Mouse (Mus musculus) intestine, postnatal 0 days (tissue): Measurements from ENCODE around the gene Tfpt. TPM values are rescaled to one million over a fixed set of nuclear protein-coding genes. Genes with fewer than 3 reads are reported as not detected.
"Not testable (repeated sequence)": the region's sequence is repeated elsewhere in the genome, so short reads cannot be mapped to it uniquely, and the experiment has no call there.

Source experiments
- ATAC-seq: fragments of 200-750 bp; cut with Nextera tagmentation; 2 replicates; pipeline ENCODE4 v1.8.0; 2017; ENCODE audit warnings: mild to moderate bottlenecking, moderate TSS enrichment, moderate library complexity
- H3K27ac ChIP-seq: fragments of 300-500 bp; sonication (generic); 2 replicates; pipeline ENCODE4 v1.5.1; 2014; ENCODE audit warnings: mild to moderate bottlenecking, low read depth, low read length, moderate library complexity
- H3K27me3 ChIP-seq: fragments of 300-500 bp; sonication (generic); replicated peaks from 2 replicates; pipeline ENCODE4 v1.6.1; 2014; ENCODE audit warnings: low read length, mixed read lengths; ENCODE audit not compliant: control insufficient read depth, insufficient read depth
- H3K36me3 ChIP-seq: fragments of 300-500 bp; sonication (generic); 2 replicates; pipeline ENCODE4 v1.6.1; 2014; ENCODE audit warnings: mild to moderate bottlenecking, moderate library complexity; ENCODE audit not compliant: control insufficient read depth, insufficient read depth
- H3K4me1 ChIP-seq: fragments of 300-500 bp; sonication (generic); replicated peaks from 2 replicates; pipeline ENCODE4 v1.6.1; 2014; ENCODE audit warnings: antibody characterized with exemption, low read length, mixed read lengths; ENCODE audit not compliant: control insufficient read depth, insufficient read depth
- H3K4me2 ChIP-seq: fragments of 300-500 bp; sonication (generic); replicated peaks from 2 replicates; pipeline ENCODE4 v1.6.1; 2014; ENCODE audit warnings: low read depth, mild to moderate bottlenecking, moderate library complexity
- H3K4me3 ChIP-seq: fragments of 300-500 bp; sonication (generic); 2 replicates; pipeline ENCODE4 v1.5.1; 2014; ENCODE audit warnings: low read depth, low read length
- H3K9ac ChIP-seq: fragments of 300-500 bp; sonication (generic); 2 replicates; pipeline ENCODE4 v1.6.1; 2014; ENCODE audit warnings: mild to moderate bottlenecking, low read depth, low read length
- H3K9me3 ChIP-seq: fragments of 300-500 bp; sonication (generic); 2 replicates; pipeline ENCODE4 v1.6.1; 2016; ENCODE audit warnings: mixed run types; ENCODE audit not compliant: control insufficient read depth
- CTCF ChIP-seq: sonication (generic); IDR thresholded peaks from 2 replicates; pipeline ENCODE4 v1.5.1; 2016; ENCODE audit warnings: low read depth, mild to moderate bottlenecking, control low read depth, antibody characterized with exemption, moderate library complexity
- WGBS: fragments of 180-500 bp; shearing (Covaris S2); extraction: QIAGEN DNeasy Blood & Tissue Kit; methylation state at CpG from one replicate; pipeline ENCODE4 v1.1.7; 2014; 5-methylcytosine and 5-hydroxymethylcytosine counted together
- polyA plus RNA-seq: library from polyadenylated mRNA; unstranded; fragments of >200 nt; fragmentation: Nextera tagmentation; extraction: Ambion mirVana; gene quantifications from 2 replicates; pipeline ENCODE4 v1.2.1, GENCODE M21; 2015

The Tfpt gene
- polyA plus RNA-seq, 1 experiment from 2014 or later = 12.2 TPM

- H3K27me3 ChIP-seq = no peaks in the 10 kb centered on the region
- H3K4me2 ChIP-seq = no peak overlapping the region
- TF ChIP-seq CTCF = no peak
- H3K27ac ChIP-seq = no peak overlapping the region
- H3K4me3 ChIP-seq = no peak overlapping the region
- no peak overlapping the region for H3K9ac ChIP-seq
- H3K9me3 ChIP-seq = no peaks in the 10 kb centered on the region
- H3K36me3 ChIP-seq = no peaks in the 10 kb centered on the region
- no peaks in the 10 kb centered on the region for H3K4me1 ChIP-seq
- 76% methylated on average over 3 of the region's 3 CpGs for WGBS
- no peak for ATAC-seq
Observed at GRCm38 (mm10) chr7:3610437-3610836, 19.3 kb downstream of the Tfpt start.

DNA sequence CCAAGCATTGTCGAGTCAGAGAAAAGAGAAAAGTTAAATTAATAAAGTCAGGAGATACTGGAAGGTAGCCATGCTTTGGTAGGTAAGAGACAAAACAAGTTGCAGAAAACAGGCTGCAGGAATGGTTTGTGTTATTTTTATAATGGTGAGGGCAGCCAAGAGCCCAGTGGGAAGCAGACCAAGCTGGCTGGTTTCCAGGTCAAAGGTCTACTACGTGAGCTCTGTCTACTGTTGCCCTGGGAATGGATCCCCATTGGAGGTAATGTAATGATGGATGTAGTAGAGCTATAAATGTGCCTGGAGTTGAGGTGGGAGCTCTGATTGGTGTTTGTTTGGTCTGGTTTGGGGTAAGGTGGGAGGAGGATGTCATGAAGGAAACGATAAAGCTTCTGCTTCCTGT is 20.6 kb downstream of the Tfpt start:
- no peaks in the 10 kb centered on the region for H3K27me3 ChIP-seq
- no peaks in the 10 kb centered on the region for H3K4me1 ChIP-seq
- H3K9me3 ChIP-seq = no peaks in the 10 kb centered on the region
- H3K36me3 ChIP-seq = no peaks in the 10 kb centered on the region
- no peak overlapping the region for H3K27ac ChIP-seq
- ATAC-seq = no peak
- 56% methylated on average over 3 of the region's 3 CpGs for WGBS
- no peak for TF ChIP-seq CTCF
- H3K9ac ChIP-seq = no peak overlapping the region
- H3K4me3 ChIP-seq = no peak overlapping the region
- no peak overlapping the region for H3K4me2 ChIP-seq

DNA sequence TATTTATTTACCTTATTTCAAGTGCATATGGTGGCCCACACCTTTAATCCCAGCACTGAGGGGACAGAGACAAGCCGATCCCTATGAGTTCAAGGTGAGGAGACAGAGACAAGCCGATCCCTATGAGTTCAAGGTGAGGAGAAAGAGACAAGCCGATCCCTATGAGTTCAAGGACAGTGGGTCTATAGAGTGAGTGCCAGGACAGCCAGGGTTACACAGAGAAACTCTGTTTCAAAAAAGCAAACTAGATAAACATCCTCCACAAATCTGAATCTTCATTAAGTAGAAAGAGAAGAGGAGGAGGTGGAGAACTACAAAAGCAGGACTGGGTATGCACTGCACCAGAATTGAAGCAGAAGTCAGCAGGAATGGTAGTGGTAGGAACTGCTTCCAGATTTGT is 21.1 kb downstream of the Tfpt start:
- H3K4me2 ChIP-seq = no peak overlapping the region
- no peaks in the 10 kb centered on the region for H3K4me1 ChIP-seq
- H3K27ac ChIP-seq = no peak overlapping the region
- no peaks in the 10 kb centered on the region for H3K9me3 ChIP-seq
- WGBS = 92% methylated on average over 3 of the region's 3 CpGs
- H3K4me3 ChIP-seq = no peak overlapping the region
- no peaks in the 10 kb centered on the region for H3K27me3 ChIP-seq
- no peaks in the 10 kb centered on the region for H3K36me3 ChIP-seq
- no peak overlapping the region for H3K9ac ChIP-seq
- no peak for TF ChIP-seq CTCF
- no peak for ATAC-seq

- Histone ChIP-seq H3K27me3 (no peaks in the 10 kb centered on the region), H3K36me3 (no peaks in the 10 kb centered on the region), H3K9me3 (no peaks in the 10 kb centered on the region), H3K4me1 (no peaks in the 10 kb centered on the region), H3K9ac (no peak overlapping the region), H3K27ac (no peak overlapping the region), H3K4me3 (no peak overlapping the region), H3K4me2 (no peak overlapping the region)
- WGBS = 78% methylated on average over 6 of the region's 6 CpGs
- TF ChIP-seq CTCF = no peak
- ATAC-seq = no peak
Observed at GRCm38 (mm10) chr7:3607391-3607790, 22.3 kb downstream of the Tfpt start.

DNA sequence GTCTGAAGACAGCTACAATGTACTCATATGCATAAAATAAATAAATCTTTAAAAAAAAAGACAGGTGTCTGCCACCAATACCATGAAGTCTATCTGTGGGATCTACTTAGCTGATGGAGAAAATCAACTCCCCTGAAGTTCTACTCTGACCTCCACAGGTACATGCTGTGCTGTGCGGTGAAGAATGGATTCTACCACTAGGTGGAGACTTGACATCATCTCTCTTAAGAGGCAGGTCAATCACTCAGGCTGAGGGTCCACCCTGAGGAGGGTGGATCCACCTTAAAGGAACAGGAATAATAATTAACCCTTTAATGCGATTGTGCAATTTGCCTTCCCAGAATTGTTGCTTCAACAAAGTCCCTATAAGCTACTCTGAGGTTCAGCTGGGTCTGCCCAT is 22.9 kb downstream of the Tfpt start:
- H3K4me3 ChIP-seq = no peak overlapping the region
- H3K9me3 ChIP-seq = no peaks in the 10 kb centered on the region
- WGBS = 14% methylated on average over 2 of the region's 2 CpGs
- ATAC-seq = 0 out of 2 replicates have a peak, but pooled peaks have one; percentile 54
- no peak overlapping the region for H3K27ac ChIP-seq
- H3K27me3 ChIP-seq = no peaks in the 10 kb centered on the region
- H3K4me2 ChIP-seq = no peak overlapping the region
- H3K4me1 ChIP-seq = no peaks in the 10 kb centered on the region
- no peak overlapping the region for H3K9ac ChIP-seq
- peak; percentile 67 for TF ChIP-seq CTCF
- no peaks in the 10 kb centered on the region for H3K36me3 ChIP-seq

GRCm38 (mm10) chr7:3601119-3601518 is 28.6 kb downstream of the Tfpt start:
- ATAC-seq = 0 out of 2 replicates have a peak, but pooled peaks have one; percentile 36
- no peaks in the 10 kb centered on the region for H3K4me1 ChIP-seq
- no peaks in the 10 kb centered on the region for H3K36me3 ChIP-seq
- H3K9me3 ChIP-seq = no peaks in the 10 kb centered on the region
- H3K4me2 ChIP-seq = no peak overlapping the region
- H3K4me3 ChIP-seq = no peak overlapping the region
- H3K9ac ChIP-seq = no peak overlapping the region
- 13% methylated on average over 4 of the region's 4 CpGs for WGBS
- H3K27ac ChIP-seq = no peak overlapping the region
- TF ChIP-seq CTCF = peak; percentile 92
- H3K27me3 ChIP-seq = no peaks in the 10 kb centered on the region

- H3K4me3 ChIP-seq, H3K36me3 ChIP-seq, H3K27ac ChIP-seq, ATAC-seq, H3K4me1 ChIP-seq, H3K4me2 ChIP-seq, H3K27me3 ChIP-seq, H3K9me3 ChIP-seq, H3K9ac ChIP-seq: not testable (repeated sequence)
- 59% methylated on average over 1 of the region's 1 CpGs for WGBS
Observed at GRCm38 (mm10) chr7:3597755-3598154, 32.0 kb downstream of the Tfpt start.
